Mouse (Mus musculus) neural tube, embryonic 15.5 days (tissue): ENCODE results near the gene Tbata. TPM values are rescaled to one million over a fixed set of nuclear protein-coding genes. Genes with fewer than 3 reads are reported as not detected.

Experiments used
- ATAC-seq: fragments of 200-750 bp; cut with Nextera tagmentation; 2 replicates; pipeline ENCODE4 v1.8.0; 2017; ENCODE audit warnings: mild to moderate bottlenecking, moderate TSS enrichment, moderate library complexity; ENCODE audit not compliant: low FRiP score
- H3K27ac ChIP-seq: fragments of 300-500 bp; sonication (generic); replicated peaks from 2 replicates; pipeline ENCODE4 v1.5.1; 2015; ENCODE audit warnings: mild to moderate bottlenecking, inconsistent platforms
- H3K27me3 ChIP-seq: fragments of 300-500 bp; sonication (generic); replicated peaks from 2 replicates; pipeline ENCODE4 v1.6.1; 2015; ENCODE audit warnings: inconsistent platforms
- H3K36me3 ChIP-seq: fragments of 300-500 bp; sonication (generic); 2 replicates; pipeline ENCODE4 v1.6.1; 2015; ENCODE audit warnings: inconsistent platforms
- H3K4me1 ChIP-seq: fragments of 300-500 bp; sonication (generic); 2 replicates; pipeline ENCODE4 v1.6.1; 2015; ENCODE audit warnings: inconsistent platforms
- H3K4me2 ChIP-seq: fragments of 300-500 bp; sonication (generic); 2 replicates; pipeline ENCODE4 v1.6.1; 2015; ENCODE audit warnings: inconsistent platforms, mild to moderate bottlenecking, moderate library complexity
- H3K4me3 ChIP-seq: fragments of 300-500 bp; sonication (generic); replicated peaks from 2 replicates; pipeline ENCODE4 v1.5.1; 2015; ENCODE audit warnings: mild to moderate bottlenecking, inconsistent platforms
- H3K9ac ChIP-seq: fragments of 300-500 bp; sonication (generic); replicated peaks from 2 replicates; pipeline ENCODE4 v1.6.1; 2015; ENCODE audit warnings: mild to moderate bottlenecking, inconsistent platforms
- H3K9me3 ChIP-seq: fragments of 300-500 bp; sonication (generic); replicated peaks from 2 replicates; pipeline ENCODE4 v1.6.1; 2016; ENCODE audit warnings: inconsistent platforms
- WGBS: fragments of 180-500 bp; shearing (Covaris S2); methylation state at CpG from one replicate; pipeline ENCODE4 v1.1.7; 2015; ENCODE audit warnings: mixed read lengths; 5-methylcytosine and 5-hydroxymethylcytosine counted together
- polyA plus RNA-seq: library from polyadenylated mRNA; unstranded; fragments of >200 nt; fragmentation: Nextera tagmentation; extraction: Ambion mirVana; gene quantifications from 2 replicates; pipeline ENCODE4 v1.2.1, GENCODE M21; 2015

Tbata gene
- polyA plus RNA-seq, 1 experiment from 2014 or later = not detected

DNA sequence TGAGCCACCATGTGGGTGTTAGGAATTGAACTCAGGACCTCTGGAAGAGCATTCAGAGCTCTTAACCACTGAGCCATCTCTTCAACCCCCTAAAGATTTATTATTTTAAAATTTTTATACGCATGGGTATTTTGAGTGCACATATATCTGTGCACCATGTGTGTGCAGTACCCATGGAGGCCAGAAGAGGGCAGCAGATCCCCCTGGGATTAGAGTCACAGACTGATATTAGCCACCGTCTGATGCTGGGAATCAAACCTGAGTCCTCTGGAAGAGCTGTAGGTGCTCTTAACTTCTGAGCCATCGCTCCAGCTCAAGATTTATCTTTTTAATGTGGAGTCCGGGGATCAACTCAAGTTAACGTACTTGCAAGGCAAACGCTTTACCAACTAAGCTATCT lies 43.9 kb downstream of the Tbata start:
- no peak overlapping the region for H3K9ac ChIP-seq
- no peaks in the 10 kb centered on the region for H3K9me3 ChIP-seq
- peaks cover 5% of the 10 kb centered on the region; the same call in 1 of the 2 replicates for H3K4me1 ChIP-seq
- no peak for ATAC-seq
- H3K36me3 ChIP-seq = no peaks in the 10 kb centered on the region
- WGBS = 95% methylated on average over 6 of the region's 6 CpGs
- no peak overlapping the region for H3K27ac ChIP-seq
- H3K27me3 ChIP-seq = 0 out of 2 replicates have a peak, but pooled peaks cover 5% of the 10 kb centered on the region
- H3K4me3 ChIP-seq = no peak overlapping the region
- no peak overlapping the region for H3K4me2 ChIP-seq

DNA sequence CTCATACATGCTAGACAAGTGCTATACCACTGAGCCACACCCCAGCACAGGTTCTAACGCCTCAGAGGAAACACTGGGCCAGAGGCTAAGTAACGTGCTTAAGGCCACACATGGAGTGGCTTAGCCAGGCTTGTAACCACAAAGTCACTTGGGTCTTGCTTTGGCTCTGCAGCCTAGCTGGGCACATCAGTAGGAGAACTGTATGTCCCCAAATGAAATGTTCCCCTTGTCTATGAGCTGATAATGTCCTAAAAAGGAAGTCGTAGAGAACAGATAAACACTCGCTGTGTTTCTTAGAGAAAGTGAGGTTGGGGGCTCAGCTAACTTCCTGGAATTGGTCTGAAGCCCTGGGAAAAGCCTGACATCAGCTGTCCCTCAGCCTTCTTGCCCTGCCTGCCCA lies 44.4 kb downstream of the Tbata start:
- 0 out of 2 replicates have a peak, but pooled peaks cover 5% of the 10 kb centered on the region for H3K27me3 ChIP-seq
- H3K4me2 ChIP-seq = no peak overlapping the region
- WGBS = 92% methylated on average over 4 of the region's 4 CpGs
- H3K9ac ChIP-seq = no peak overlapping the region
- no peak for ATAC-seq
- no peaks in the 10 kb centered on the region for H3K9me3 ChIP-seq
- H3K36me3 ChIP-seq = no peaks in the 10 kb centered on the region
- no peak overlapping the region for H3K4me3 ChIP-seq
- no peak overlapping the region for H3K27ac ChIP-seq
- H3K4me1 ChIP-seq = peaks cover 5% of the 10 kb centered on the region; the same call in 1 of the 2 replicates

DNA sequence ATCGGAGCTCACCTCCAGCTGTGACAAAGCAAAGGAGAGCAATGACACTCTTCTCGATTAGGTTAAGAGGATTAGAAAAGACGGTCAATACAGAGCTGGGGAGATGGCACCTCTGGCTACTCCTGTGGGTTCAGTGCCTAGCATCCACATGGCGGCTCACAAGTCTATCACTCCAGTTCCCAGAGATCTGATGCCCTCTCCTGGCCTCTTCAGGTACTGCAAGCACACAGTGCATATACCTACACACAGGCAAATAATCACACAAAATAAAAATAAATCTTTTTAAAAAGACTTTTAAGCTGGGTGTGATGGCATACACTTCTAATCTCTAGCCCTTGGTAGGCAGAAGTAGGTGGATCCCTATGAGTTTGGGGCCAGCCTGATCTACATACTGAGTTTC lies 47.6 kb downstream of the Tbata start:
- Histone ChIP-seq H3K27me3 (no peaks in the 10 kb centered on the region), H3K27ac (no peak overlapping the region), H3K4me2 (no peak overlapping the region), H3K9ac (no peak overlapping the region), H3K4me3 (no peak overlapping the region), H3K4me1 (no peaks in the 10 kb centered on the region), H3K9me3 (no peaks in the 10 kb centered on the region), H3K36me3 (no peaks in the 10 kb centered on the region)
- over 99% methylated on average over 4 of the region's 4 CpGs for WGBS
- no peak for ATAC-seq

DNA sequence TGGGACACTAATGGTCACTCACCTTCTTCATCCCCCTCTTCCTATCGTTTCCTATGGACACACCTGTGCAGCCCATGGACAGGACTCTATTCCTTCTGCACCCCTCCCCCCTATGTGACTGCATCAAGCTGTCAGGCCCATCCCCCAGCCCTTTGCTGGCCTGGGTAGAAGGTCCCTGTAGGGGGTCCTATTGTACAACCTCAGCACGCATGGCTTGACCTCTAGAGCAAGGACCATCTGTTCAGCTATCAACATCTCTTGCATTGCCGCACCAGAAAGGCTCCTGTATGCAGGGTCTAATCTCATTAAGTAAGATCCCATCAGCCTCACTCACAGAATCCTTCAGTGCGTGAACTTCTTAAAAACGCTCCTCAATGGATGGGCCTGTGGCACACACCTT lies 53.9 kb downstream of the Tbata start:
- Histone ChIP-seq H3K27ac (no peak overlapping the region), H3K27me3 (no peaks in the 10 kb centered on the region), H3K36me3 (no peaks in the 10 kb centered on the region), H3K4me1 (no peaks in the 10 kb centered on the region), H3K9ac (no peak overlapping the region), H3K4me2 (no peak overlapping the region), H3K9me3 (no peaks in the 10 kb centered on the region), H3K4me3 (no peak overlapping the region)
- 73% methylated on average over 5 of the region's 5 CpGs for WGBS
- no peak for ATAC-seq

DNA sequence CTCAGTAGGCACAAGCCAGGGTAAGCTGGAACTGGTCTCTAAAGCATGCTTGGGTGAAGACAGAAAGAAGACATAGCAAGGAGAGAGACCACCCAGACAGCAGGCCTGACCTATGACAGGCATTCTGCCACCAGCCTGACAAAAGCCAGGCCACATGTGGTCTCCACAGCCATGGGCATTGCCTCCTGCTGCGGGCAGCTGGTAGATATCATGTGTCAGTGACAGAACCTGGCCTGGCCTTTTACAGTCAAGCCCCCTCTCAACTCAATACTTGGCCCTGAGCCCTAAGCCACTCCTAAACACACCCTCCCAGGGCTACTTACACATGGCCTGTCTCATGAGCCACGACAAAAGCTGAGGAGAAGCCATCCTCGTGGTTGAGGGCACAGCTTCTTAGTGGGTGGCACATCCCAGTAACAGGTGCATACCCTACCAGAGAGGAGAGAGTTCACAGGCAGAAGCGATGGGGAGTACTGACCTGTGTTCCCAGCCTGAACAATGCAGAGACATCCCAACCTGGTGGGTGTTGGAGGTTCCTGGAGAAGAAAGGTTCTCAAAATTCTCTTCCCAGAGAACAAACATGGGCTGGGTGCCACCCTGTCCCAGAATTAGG lies 55.1 kb downstream of the Tbata start:
- WGBS = 62% methylated on average over 4 of the region's 4 CpGs
- Histone ChIP-seq H3K4me3 (no peak overlapping the region), H3K36me3 (no peaks in the 10 kb centered on the region), H3K27ac (no peak overlapping the region), H3K9ac (no peak overlapping the region), H3K9me3 (no peaks in the 10 kb centered on the region), H3K4me1 (no peaks in the 10 kb centered on the region), H3K4me2 (no peak overlapping the region), H3K27me3 (no peaks in the 10 kb centered on the region)
- ATAC-seq = no peak; the same call in 1 of the 2 replicates

DNA sequence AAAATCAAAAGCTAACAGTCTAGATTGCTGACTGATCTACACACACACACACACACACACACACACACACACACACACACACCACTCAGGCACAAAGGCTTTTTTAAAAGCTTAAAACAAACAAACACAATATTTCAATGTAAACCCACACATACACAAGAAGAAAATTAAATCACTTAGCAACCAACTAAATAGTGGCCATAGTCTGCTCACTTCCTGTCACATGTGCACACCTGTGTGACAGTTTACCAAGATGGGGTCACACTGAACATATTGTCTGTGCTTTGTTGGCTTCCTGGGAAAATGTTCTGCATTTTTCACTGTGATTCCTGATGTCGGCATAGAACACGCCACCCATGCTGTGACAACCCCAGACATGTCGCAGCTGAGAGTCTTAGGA lies 60.0 kb downstream of the Tbata start:
- ATAC-seq = no peak
- Histone ChIP-seq H3K27me3 (no peaks in the 10 kb centered on the region), H3K27ac (no peak overlapping the region), H3K36me3 (no peaks in the 10 kb centered on the region), H3K4me1 (no peaks in the 10 kb centered on the region), H3K9ac (no peak overlapping the region), H3K4me3 (no peak overlapping the region), H3K9me3 (no peaks in the 10 kb centered on the region), H3K4me2 (no peak overlapping the region)
- WGBS = 81% methylated on average over 3 of the region's 3 CpGs

DNA sequence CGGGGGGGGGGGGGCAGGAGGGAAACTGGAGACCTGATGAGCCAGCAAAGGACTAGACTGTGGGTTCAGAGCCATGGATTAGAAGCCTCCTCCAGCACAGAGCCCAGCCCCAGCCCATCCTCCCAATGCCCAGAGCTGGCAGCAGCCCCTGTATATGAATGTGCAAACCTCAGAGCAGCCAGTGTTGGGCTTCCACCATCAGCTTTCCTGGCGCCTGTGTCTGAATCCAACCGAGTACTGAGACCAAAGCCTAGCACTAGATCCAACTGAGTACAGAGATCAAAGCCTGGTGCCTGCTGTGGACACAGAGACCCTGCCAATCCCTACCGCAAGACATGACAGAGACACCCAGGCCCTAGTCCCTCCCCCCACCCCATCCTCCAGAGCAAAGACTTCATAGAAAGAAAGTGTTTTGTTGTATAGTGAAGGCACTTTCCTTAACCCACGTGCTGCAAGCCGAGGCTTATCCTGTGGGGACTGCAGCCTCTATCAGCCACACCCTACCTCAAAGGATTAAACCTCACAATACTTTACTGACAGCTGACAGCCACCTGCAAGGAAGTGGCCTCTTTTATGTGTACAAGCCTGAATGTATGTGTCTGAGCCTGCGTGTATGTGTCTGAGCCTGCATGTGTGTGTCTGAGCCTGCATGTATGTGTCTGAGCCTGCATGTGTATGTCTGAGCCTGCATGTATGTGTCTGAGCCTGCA lies 61.3 kb downstream of the Tbata start:
- WGBS = 57% methylated on average over 7 of the region's 7 CpGs
- no peak for ATAC-seq

DNA sequence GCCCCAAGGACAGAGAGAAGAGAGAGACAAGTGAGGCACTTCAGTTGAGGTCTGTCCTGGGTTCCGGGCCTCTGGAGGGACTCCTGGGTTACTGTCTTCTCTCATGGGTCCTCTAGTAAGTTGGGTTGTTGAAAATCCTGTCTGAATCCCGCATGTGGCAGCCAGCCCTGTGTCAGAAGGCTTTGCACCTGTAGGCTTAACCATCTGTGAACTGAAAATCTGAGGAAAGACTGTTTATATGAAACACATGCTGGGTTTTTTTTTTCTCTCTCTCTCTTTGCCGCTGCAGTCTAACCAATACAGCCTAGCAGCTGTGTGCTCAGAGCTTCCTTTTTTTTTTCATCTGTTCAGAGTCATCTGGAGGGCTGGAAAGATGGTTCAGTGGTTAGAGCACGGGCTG lies 62.6 kb downstream of the Tbata start:
- Histone ChIP-seq H3K27me3 (no peaks in the 10 kb centered on the region), H3K9me3 (no peaks in the 10 kb centered on the region), H3K9ac (no peak overlapping the region), H3K27ac (no peak overlapping the region), H3K4me2 (no peak overlapping the region), H3K36me3 (no peaks in the 10 kb centered on the region), H3K4me3 (no peak overlapping the region), H3K4me1 (no peaks in the 10 kb centered on the region)
- 86% methylated on average over 4 of the region's 4 CpGs for WGBS
- ATAC-seq = no peak

More for the DNA sequence above, 61.3 kb downstream of the Tbata start:
- H3K4me2 ChIP-seq = no peak overlapping the region
- H3K9me3 ChIP-seq = no peaks in the 10 kb centered on the region
- H3K4me3 ChIP-seq = no peak overlapping the region
- no peak overlapping the region for H3K27ac ChIP-seq
- no peak overlapping the region for H3K9ac ChIP-seq
- no peaks in the 10 kb centered on the region for H3K4me1 ChIP-seq
- no peaks in the 10 kb centered on the region for H3K36me3 ChIP-seq
- H3K27me3 ChIP-seq = no peaks in the 10 kb centered on the region

DNA sequence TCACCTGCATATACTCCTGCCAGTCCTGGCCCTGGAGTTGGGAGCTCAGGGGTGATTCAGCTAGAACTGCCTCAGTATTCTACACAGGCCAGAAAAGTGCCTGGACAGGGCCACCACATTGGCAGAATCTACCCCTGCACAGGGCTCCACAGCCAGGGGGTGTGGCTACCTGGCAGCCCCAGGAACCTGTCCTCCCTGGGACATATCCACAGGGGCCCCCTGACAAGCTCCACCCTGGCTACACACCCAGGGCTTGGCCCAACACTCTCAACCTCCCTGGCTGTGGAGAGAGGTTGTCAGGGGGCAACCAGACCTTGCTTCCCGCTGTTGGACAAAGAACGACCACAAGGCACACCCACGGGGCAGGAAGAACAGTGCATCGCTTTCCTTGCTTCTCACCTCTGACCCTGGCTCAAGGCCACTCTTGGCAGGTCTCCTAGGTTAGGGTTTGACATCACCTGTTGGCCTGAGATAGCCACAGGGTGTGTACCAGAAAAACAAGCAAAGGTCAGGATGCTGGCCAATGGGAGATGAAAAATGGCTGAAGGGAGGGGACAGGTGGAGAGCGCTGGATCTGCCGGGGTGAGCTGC lies 64.0 kb downstream of the Tbata start:
- ATAC-seq = no peak
- Histone ChIP-seq H3K27ac (no peak overlapping the region), H3K9ac (no peak overlapping the region), H3K4me1 (no peaks in the 10 kb centered on the region), H3K36me3 (no peaks in the 10 kb centered on the region), H3K4me3 (no peak overlapping the region), H3K27me3 (no peaks in the 10 kb centered on the region), H3K4me2 (no peak overlapping the region), H3K9me3 (no peaks in the 10 kb centered on the region)
- WGBS = 90% methylated on average over 6 of the region's 6 CpGs

DNA sequence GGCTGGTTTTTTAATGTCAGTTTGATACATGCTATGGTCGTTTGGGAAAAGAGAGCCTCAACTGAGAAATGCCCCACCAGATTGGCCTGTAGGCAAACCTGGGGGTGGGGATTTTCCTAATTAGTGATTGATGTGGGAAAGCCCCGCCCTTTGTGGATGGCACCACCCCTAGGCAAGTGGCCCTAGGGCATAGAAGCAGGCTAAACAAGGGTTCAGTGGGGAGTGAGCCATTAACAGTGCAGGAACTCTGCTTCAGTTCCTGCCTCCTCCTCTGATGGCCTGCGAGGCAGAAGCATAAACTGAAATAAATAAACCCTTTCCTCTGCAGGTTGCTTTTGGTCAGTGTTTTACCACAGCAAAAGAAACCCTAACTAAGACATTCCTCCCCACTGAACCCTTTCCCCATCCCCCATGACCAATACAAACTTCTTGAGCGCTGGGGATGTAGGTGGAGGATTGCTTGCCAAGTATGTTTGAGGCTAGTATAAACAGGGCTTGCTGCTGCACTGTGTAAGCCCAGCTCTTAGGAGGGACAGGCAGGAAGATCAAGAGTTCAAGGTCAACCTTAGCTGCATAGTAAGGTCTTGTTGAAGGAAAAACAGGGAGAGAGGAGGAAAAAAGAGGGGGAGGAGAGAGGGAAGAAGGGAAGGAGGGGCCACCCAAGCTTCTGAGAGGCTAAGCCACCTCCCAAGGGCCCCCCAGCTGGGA lies 65.1 kb downstream of the Tbata start:
- Histone ChIP-seq H3K9me3 (no peaks in the 10 kb centered on the region), H3K36me3 (no peaks in the 10 kb centered on the region), H3K4me2 (no peak overlapping the region), H3K27ac (no peak overlapping the region), H3K27me3 (no peaks in the 10 kb centered on the region), H3K4me1 (no peaks in the 10 kb centered on the region), H3K9ac (no peak overlapping the region), H3K4me3 (no peak overlapping the region)
- WGBS = 51% methylated on average over 4 of the region's 4 CpGs
- no peak for ATAC-seq

DNA sequence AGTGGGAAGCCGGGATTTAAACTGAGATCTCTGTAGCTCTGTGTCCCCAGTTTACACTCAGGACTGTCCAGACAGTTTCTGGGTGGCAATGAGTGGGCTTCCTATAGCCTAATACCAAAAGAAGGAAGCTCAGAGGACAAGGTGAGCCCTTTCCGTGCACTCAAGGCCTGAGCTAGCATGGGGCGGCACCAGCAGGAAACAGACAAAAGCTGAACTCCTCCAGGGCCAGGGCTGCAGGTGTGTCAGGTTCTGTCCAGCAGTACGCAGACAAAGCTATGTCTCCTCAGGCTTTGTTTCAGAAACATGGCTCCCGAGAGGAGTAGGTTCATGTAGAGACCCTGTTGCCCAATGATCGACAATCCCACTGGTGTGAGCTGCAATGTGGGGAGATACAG lies 65.6 kb downstream of the Tbata start:
- Histone ChIP-seq H3K9ac (no peak overlapping the region), H3K27me3 (no peaks in the 10 kb centered on the region), H3K4me2 (no peak overlapping the region), H3K9me3 (no peaks in the 10 kb centered on the region), H3K4me1 (no peaks in the 10 kb centered on the region), H3K4me3 (no peak overlapping the region), H3K27ac (no peak overlapping the region), H3K36me3 (no peaks in the 10 kb centered on the region)
- 82% methylated on average over 6 of the region's 6 CpGs for WGBS
- ATAC-seq = no peak
